Mouse (Mus musculus) hindbrain, embryonic 11.5 days (tissue): ENCODE results near the gene Syce1l. TPM values are rescaled to one million over a fixed set of nuclear protein-coding genes. Genes with fewer than 3 reads are reported as not detected.
A peak's percentile ranks its signal among the peaks of the same experiment; 100 is the strongest.

Source experiments
- ATAC-seq: fragments of 200-750 bp; cut with Nextera tagmentation; 2 replicates; pipeline ENCODE4 v1.8.0; 2017; ENCODE audit warnings: mild to moderate bottlenecking, moderate TSS enrichment, moderate library complexity; ENCODE audit not compliant: low FRiP score
- DNase-seq: peaks from one replicate; pipeline ENCODE4 v3.0.0-alpha.2; 2015; ENCODE audit warnings: low spot score
- H3K27ac ChIP-seq: fragments of 300-500 bp; sonication (generic); 2 replicates; pipeline ENCODE4 v1.5.1; 2014; ENCODE audit warnings: mild to moderate bottlenecking, low read depth, low read length
- H3K27me3 ChIP-seq: fragments of 300-500 bp; sonication (generic); 2 replicates; pipeline ENCODE4 v1.6.1; 2014; ENCODE audit warnings: mild to moderate bottlenecking, low read length, moderate library complexity, mixed read lengths; ENCODE audit not compliant: control insufficient read depth, insufficient read depth
- H3K36me3 ChIP-seq: fragments of 300-500 bp; sonication (generic); 2 replicates; pipeline ENCODE4 v1.6.1; 2014; ENCODE audit warnings: mild to moderate bottlenecking, low read length, moderate library complexity, mixed read lengths; ENCODE audit not compliant: control insufficient read depth, insufficient read depth
- H3K4me1 ChIP-seq: fragments of 300-500 bp; sonication (generic); replicated peaks from 2 replicates; pipeline ENCODE4 v1.6.1; 2014; ENCODE audit warnings: low read length, mixed read lengths; ENCODE audit not compliant: control insufficient read depth, insufficient read depth
- H3K4me2 ChIP-seq: fragments of 300-500 bp; sonication (generic); replicated peaks from 2 replicates; pipeline ENCODE4 v1.6.1; 2014; ENCODE audit warnings: mild to moderate bottlenecking, low read depth, low read length
- H3K4me3 ChIP-seq: fragments of 300-500 bp; sonication (generic); 2 replicates; pipeline ENCODE4 v1.5.1; 2014; ENCODE audit warnings: low read depth, low read length
- H3K9ac ChIP-seq: fragments of 300-500 bp; sonication (generic); 2 replicates; pipeline ENCODE4 v1.6.1; 2014; ENCODE audit warnings: low read depth, low read length
- H3K9me3 ChIP-seq: fragments of 300-500 bp; sonication (generic); 2 replicates; pipeline ENCODE4 v1.6.1; 2016; ENCODE audit warnings: low read length; ENCODE audit not compliant: control insufficient read depth
- WGBS: fragments of 180-500 bp; shearing (Covaris S2); extraction: QIAGEN DNeasy Blood & Tissue Kit; methylation state at CpG from one replicate; pipeline ENCODE4 v1.1.7; 2014; 5-methylcytosine and 5-hydroxymethylcytosine counted together
- polyA plus RNA-seq: library from polyadenylated mRNA; unstranded; fragments of >200 nt; fragmentation: Nextera tagmentation; extraction: Ambion mirVana; gene quantifications from 2 replicates; pipeline ENCODE4 v1.2.1, GENCODE M21; 2014

Syce1l gene
- polyA plus RNA-seq, 1 experiment from 2014 or later, result not detected

- no peak overlapping the region for H3K27ac ChIP-seq
Measured at GRCm38 (mm10) chr8:113687889-113688542, 45.0 kb downstream of the Syce1l start.

GRCm38 (mm10) chr8:113688543-113688915, 45.5 kb downstream of the Syce1l start:
- Histone ChIP-seq H3K4me1 (no peaks in the 10 kb centered on the region), H3K9ac (no peak overlapping the region), H3K27me3 (no peaks in the 10 kb centered on the region), H3K4me3 (no peak overlapping the region), H3K27ac (no peak overlapping the region), H3K9me3 (no peaks in the 10 kb centered on the region), H3K4me2 (no peak overlapping the region), H3K36me3 (no peaks in the 10 kb centered on the region)
- ATAC-seq, result no peak
- WGBS, result 90% methylated on average over 8 of the region's 8 CpGs
- DNase-seq, result no peak

More at GRCm38 (mm10) chr8:113687889-113688542, 45.0 kb downstream of the Syce1l start:
- Histone ChIP-seq H3K9ac (no peak overlapping the region), H3K4me1 (no peaks in the 10 kb centered on the region), H3K9me3 (no peaks in the 10 kb centered on the region), H3K27me3 (no peaks in the 10 kb centered on the region), H3K4me2 (no peak overlapping the region), H3K4me3 (no peak overlapping the region), H3K36me3 (no peaks in the 10 kb centered on the region)
- ATAC-seq (no peak), DNase-seq (no peak)
- WGBS, result 81% methylated on average over 17 of the region's 17 CpGs

- ATAC-seq (no peak), DNase-seq (no peak)
- Histone ChIP-seq H3K27ac (no peak overlapping the region), H3K9ac (no peak overlapping the region), H3K4me2 (no peak overlapping the region), H3K9me3 (no peaks in the 10 kb centered on the region), H3K4me3 (no peak overlapping the region), H3K27me3 (no peaks in the 10 kb centered on the region), H3K36me3 (no peaks in the 10 kb centered on the region), H3K4me1 (no peaks in the 10 kb centered on the region)
- WGBS, result 83% methylated on average over 14 of the region's 14 CpGs
Measured at GRCm38 (mm10) chr8:113691622-113692343, 48.8 kb downstream of the Syce1l start.

GRCm38 (mm10) chr8:113704968-113705367, 62.0 kb downstream of the Syce1l start:
- peak; percentile 89 for ATAC-seq

More at GRCm38 (mm10) chr8:113704968-113705367, 62.0 kb downstream of the Syce1l start:
- Histone ChIP-seq H3K36me3 (no peaks in the 10 kb centered on the region), H3K4me2 (no peak overlapping the region), H3K9me3 (no peaks in the 10 kb centered on the region), H3K4me3 (no peak overlapping the region), H3K9ac (no peak overlapping the region), H3K27me3 (no peaks in the 10 kb centered on the region), H3K27ac (no peak overlapping the region), H3K4me1 (no peaks in the 10 kb centered on the region)
- peak; percentile 41 for DNase-seq
- WGBS, result 60% methylated on average over 7 of the region's 7 CpGs

Other genes starting within 250 kb of the Syce1l start
- 9.0 and 12.6 TPM in 2 replicates for gene Mon1b, start 7.6 kb upstream of the Syce1l start, polyA plus RNA-seq
- gene Adamts18, start 205.5 kb downstream of the Syce1l start, polyA plus RNA-seq, result 0.25 and 0.97 TPM in 2 replicates